Mouse (Mus musculus) heart, postnatal 0 days (tissue): ENCODE results near the gene Klk10.

Experiments used
- CTCF ChIP-seq: IDR thresholded peaks from 2 replicates; pipeline ENCODE4 v1.5.1; 2016; ENCODE audit warnings: antibody characterized with exemption, control low read depth, low read depth
- EP300 ChIP-seq: IDR thresholded peaks from 2 replicates; pipeline ENCODE4 v1.6.1; 2016; ENCODE audit warnings: antibody characterized with exemption, low read depth

DNA sequence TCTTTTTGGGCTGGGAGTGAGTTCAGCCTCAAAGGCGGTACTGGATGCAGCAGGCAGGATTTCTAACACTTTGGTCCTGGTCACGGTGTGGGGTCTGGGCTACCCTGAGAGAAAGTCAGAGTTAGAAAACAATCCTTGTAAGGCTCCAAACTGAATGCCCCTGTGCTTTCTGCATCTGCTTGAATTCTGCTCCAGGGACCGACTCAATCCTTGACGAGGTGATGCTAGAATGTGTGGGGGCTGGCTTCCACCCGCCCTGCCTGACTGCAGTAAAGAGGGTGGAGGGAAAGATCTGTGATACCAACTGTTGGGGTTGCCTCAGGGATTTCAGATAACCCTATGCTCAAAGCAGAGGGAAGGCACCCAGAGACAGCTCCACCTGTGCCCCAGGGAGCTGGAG is 30.2 kb downstream of the Klk10 start, which contains the start of gene Klk7:
- no peak for TF ChIP-seq CTCF
- TF ChIP-seq EP300: no peak
